Mouse (Mus musculus) brain, embryonic 14.5 days (tissue): ENCODE measurements around the gene Cd163.

ENCODE experiments used
- CTCF ChIP-seq: fragments of 200-500 bp; IDR thresholded peaks from 2 replicates; pipeline ENCODE4 v1.5.1; 2012; ENCODE audit warnings: inconsistent platforms, mild to moderate bottlenecking, moderate library complexity, borderline replicate concordance; ENCODE audit not compliant: insufficient read depth, insufficient read length; ENCODE audit errors: extremely low read depth
- POLR2A ChIP-seq: fragments of 200-500 bp; IDR thresholded peaks from 2 replicates; pipeline ENCODE4 v1.6.1; 2012; ENCODE audit warnings: mild to moderate bottlenecking, inconsistent platforms, borderline replicate concordance; ENCODE audit not compliant: poor library complexity, insufficient read depth, insufficient read length, severe bottlenecking; ENCODE audit errors: extremely low read depth

DNA sequence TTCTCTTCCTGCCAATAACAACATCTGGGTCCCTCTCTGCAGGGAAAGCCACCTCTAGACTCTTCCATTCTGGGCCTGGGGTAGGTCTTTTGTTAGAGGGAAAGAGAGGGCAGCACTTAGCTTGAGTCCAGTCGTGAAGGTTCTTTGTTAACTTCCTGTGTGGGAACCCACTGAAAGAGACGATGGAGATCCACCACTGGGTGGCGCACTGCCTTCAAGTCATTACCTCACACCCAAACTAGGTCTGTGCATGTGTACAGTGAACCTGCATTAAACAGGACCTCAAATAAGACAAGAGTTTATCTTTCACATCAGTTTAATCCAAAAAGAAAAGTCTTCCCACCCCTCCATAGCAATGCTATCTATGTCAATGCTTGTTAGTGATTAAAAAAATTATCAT lies 41.8 kb upstream of the Cd163 start:
- peak; percentile 80 for TF ChIP-seq CTCF
- no peak for TF ChIP-seq POLR2A
